Mouse (Mus musculus) intestine, embryonic 16.5 days (tissue): Measurements from ENCODE around the gene Slco1a6. TPM values are rescaled to one million over a fixed set of nuclear protein-coding genes. Genes with fewer than 3 reads are reported as not detected.
"Not testable (repeated sequence)": the region's sequence is repeated elsewhere in the genome, so short reads cannot be mapped to it uniquely, and the experiment has no call there.

ENCODE experiments used
- ATAC-seq: fragments of 200-750 bp; cut with Nextera tagmentation; 2 replicates; pipeline ENCODE4 v1.8.0; 2017; ENCODE audit warnings: moderate TSS enrichment, moderate library complexity
- H3K27ac ChIP-seq: fragments of 300-500 bp; sonication (generic); 2 replicates; pipeline ENCODE4 v1.5.1; 2014; ENCODE audit warnings: mild to moderate bottlenecking, low read length
- H3K27me3 ChIP-seq: fragments of 300-500 bp; sonication (generic); replicated peaks from 2 replicates; pipeline ENCODE4 v1.6.1; 2014; ENCODE audit warnings: low read length, control low read depth, mixed read lengths; ENCODE audit not compliant: control insufficient read depth, insufficient read depth
- H3K36me3 ChIP-seq: fragments of 300-500 bp; sonication (generic); 2 replicates; pipeline ENCODE4 v1.6.1; 2014; ENCODE audit warnings: low read length, control low read depth; ENCODE audit not compliant: control insufficient read depth, insufficient read depth
- H3K4me1 ChIP-seq: fragments of 300-500 bp; sonication (generic); 2 replicates; pipeline ENCODE4 v1.6.1; 2014; ENCODE audit warnings: low read length, control low read depth, mixed read lengths; ENCODE audit not compliant: control insufficient read depth, insufficient read depth
- H3K4me2 ChIP-seq: fragments of 300-500 bp; sonication (generic); 2 replicates; pipeline ENCODE4 v1.6.1; 2014; ENCODE audit warnings: low read depth, low read length, control low read depth
- H3K4me3 ChIP-seq: fragments of 300-500 bp; sonication (generic); 2 replicates; pipeline ENCODE4 v1.5.1; 2014; ENCODE audit warnings: mild to moderate bottlenecking, low read length
- H3K9ac ChIP-seq: fragments of 300-500 bp; sonication (generic); 2 replicates; pipeline ENCODE4 v1.6.1; 2014; ENCODE audit warnings: low read depth, low read length
- H3K9me3 ChIP-seq: fragments of 300-500 bp; sonication (generic); 2 replicates; pipeline ENCODE4 v1.6.1; 2016; ENCODE audit warnings: low read length, control low read depth; ENCODE audit not compliant: control insufficient read depth
- WGBS: fragments of 180-500 bp; shearing (Covaris S2); extraction: QIAGEN DNeasy Blood & Tissue Kit; methylation state at CpG from one replicate; pipeline ENCODE4 v1.1.7; 2014; 5-methylcytosine and 5-hydroxymethylcytosine counted together
- polyA plus RNA-seq: library from polyadenylated mRNA; unstranded; fragments of >200 nt; fragmentation: Nextera tagmentation; extraction: Ambion mirVana; gene quantifications from 2 replicates; pipeline ENCODE4 v1.2.1, GENCODE M21; 2015

Gene Slco1a6
- not detected in 2 replicates for polyA plus RNA-seq

- no peak within 1 kb of the TSS for H3K4me3 ChIP-seq
- 93% methylated on average over 4 of the region's 4 CpGs for WGBS
- H3K27ac ChIP-seq, result no peak within 1 kb of the TSS
- H3K27me3 ChIP-seq, result no peaks in the 10 kb centered on the region
- H3K9me3 ChIP-seq, result no peaks in the 10 kb centered on the region
- H3K4me1 ChIP-seq, result no peaks in the 10 kb centered on the region
- H3K9ac ChIP-seq, result no peak within 1 kb of the TSS
- no peak within 1 kb of the TSS for H3K4me2 ChIP-seq
- no peak for ATAC-seq
- no peaks in the 10 kb centered on the region for H3K36me3 ChIP-seq
These were observed at the start of gene Slco1a6 for GRCm38 (mm10) chr6:142208421-142208820. Gene Slco1a6 (minus strand): TSS chr6:142208521.

GRCm38 (mm10) chr6:142250738-142251307 lies 42.5 kb upstream of the Slco1a6 start:
- 86% methylated on average over 1 of the region's 1 CpGs for WGBS
- ATAC-seq, H3K4me2 ChIP-seq, H3K27me3 ChIP-seq, H3K9me3 ChIP-seq, H3K36me3 ChIP-seq, H3K4me3 ChIP-seq, H3K4me1 ChIP-seq, H3K27ac ChIP-seq, H3K9ac ChIP-seq: not testable (repeated sequence)

DNA sequence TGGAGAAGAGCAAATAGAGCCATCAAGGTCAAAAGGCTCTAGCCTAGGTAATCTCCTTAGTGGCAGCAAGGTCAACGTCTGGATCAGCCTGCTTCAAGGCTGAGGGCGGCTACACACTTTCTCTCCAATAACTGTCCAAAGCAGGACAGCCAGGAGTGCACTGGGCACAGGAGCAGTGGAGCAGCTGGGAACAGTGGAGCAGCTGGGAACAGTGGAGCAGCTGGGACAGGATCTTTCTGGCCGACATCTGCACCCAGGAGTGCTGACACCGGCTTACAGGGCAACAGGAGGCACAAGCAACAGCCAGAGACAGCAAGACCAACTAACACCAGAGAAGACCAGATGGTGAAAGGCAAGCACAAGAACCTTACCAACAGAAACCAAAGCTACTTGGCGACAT lies 36.7 kb upstream of the Slco1a6 start:
- Histone ChIP-seq H3K36me3 (no peaks in the 10 kb centered on the region), H3K27ac (no peak overlapping the region), H3K9me3 (no peaks in the 10 kb centered on the region), H3K4me2 (no peak overlapping the region), H3K4me3 (no peak overlapping the region), H3K9ac (no peak overlapping the region), H3K27me3 (no peaks in the 10 kb centered on the region), H3K4me1 (no peaks in the 10 kb centered on the region)
- no peak for ATAC-seq
- 73% methylated on average over 5 of the region's 5 CpGs for WGBS

DNA sequence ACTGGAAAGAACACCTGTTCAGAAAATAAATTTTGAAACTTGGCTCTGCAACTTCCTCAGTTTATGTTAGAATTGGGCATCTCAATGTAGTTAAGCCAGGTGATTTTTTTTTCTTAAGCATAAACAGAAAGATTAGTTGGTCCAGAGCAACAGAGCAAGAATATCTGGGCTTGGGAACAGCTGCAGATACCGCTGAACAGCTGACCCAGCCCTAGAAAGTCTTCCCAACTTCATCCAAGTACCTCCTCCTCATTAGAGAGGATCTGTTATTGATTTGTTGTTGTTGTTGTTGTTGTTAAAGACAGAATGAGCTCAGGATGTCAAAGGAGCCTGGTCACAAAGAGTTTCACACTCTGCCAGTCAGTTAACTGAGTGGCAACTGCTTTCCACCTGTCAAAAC lies 31.1 kb upstream of the Slco1a6 start:
- no peak for ATAC-seq
- H3K36me3 ChIP-seq, result no peaks in the 10 kb centered on the region
- 71% methylated on average over 1 of the region's 1 CpGs for WGBS

DNA sequence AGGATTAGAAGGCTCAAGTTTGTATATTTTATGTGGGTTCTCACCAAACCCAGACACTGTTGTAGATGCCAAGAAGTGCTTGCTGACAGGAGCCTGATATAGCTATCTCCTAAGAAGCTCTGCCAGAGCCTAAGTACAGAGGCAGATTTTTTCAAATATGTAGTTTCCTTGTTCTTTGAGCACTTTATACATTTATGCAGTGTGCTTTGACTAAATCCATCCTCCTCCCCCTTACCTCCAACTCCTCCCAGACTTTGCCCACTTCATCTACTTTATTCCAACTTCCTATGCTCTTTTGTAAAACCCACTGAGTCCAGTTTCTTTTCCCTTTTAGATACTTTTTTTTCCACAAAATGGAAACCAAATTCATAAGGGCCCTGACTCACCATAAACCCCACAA lies 11.8 kb upstream of the Slco1a6 start:
- no peaks in the 10 kb centered on the region for H3K4me1 ChIP-seq
- no peak overlapping the region for H3K4me3 ChIP-seq
- no peak for ATAC-seq
- no peaks in the 10 kb centered on the region for H3K9me3 ChIP-seq
- H3K9ac ChIP-seq, result no peak overlapping the region
- no peak overlapping the region for H3K27ac ChIP-seq
- no peaks in the 10 kb centered on the region for H3K36me3 ChIP-seq
- H3K4me2 ChIP-seq, result no peak overlapping the region
- H3K27me3 ChIP-seq, result no peaks in the 10 kb centered on the region

More for the DNA sequence above, 31.1 kb upstream of the Slco1a6 start:
- Histone ChIP-seq H3K27ac (no peak overlapping the region), H3K4me3 (no peak overlapping the region), H3K27me3 (no peaks in the 10 kb centered on the region), H3K9me3 (no peaks in the 10 kb centered on the region), H3K4me2 (no peak overlapping the region), H3K9ac (no peak overlapping the region), H3K4me1 (no peaks in the 10 kb centered on the region)

GRCm38 (mm10) chr6:142211821-142212220 lies 3.5 kb upstream of the Slco1a6 start:
- H3K9ac ChIP-seq, result no peak overlapping the region
- H3K27ac ChIP-seq, result no peak overlapping the region
- H3K9me3 ChIP-seq, result no peaks in the 10 kb centered on the region
- H3K4me3 ChIP-seq, result no peak overlapping the region
- no peak overlapping the region for H3K4me2 ChIP-seq
- ATAC-seq, result no peak
- no peaks in the 10 kb centered on the region for H3K36me3 ChIP-seq
- H3K4me1 ChIP-seq, result no peaks in the 10 kb centered on the region
- H3K27me3 ChIP-seq, result no peaks in the 10 kb centered on the region

DNA sequence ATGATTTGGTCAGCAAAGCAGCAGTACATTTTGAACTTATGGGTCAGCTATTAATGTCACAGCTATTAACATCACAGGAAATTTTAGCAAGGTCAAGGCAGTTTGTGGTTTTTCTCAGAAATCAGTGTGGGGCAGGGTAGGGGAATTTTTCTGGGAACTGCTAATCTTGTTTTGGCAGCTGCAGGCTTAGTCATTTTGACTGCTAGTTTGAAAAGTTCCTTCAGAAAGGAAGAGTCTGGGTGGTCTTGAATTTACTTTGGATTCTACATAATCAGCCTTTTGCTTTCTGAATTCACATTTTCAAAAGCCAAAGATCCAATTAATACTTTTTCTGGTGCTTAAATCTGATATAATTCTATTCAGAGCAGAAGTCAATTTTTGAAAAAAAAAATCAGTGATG lies 1.4 kb upstream of the Slco1a6 start:
- Histone ChIP-seq H3K27ac (no peak overlapping the region), H3K4me1 (no peaks in the 10 kb centered on the region), H3K27me3 (no peaks in the 10 kb centered on the region), H3K36me3 (no peaks in the 10 kb centered on the region), H3K9ac (no peak overlapping the region), H3K9me3 (no peaks in the 10 kb centered on the region), H3K4me3 (no peak overlapping the region), H3K4me2 (no peak overlapping the region)
- no peak for ATAC-seq

DNA sequence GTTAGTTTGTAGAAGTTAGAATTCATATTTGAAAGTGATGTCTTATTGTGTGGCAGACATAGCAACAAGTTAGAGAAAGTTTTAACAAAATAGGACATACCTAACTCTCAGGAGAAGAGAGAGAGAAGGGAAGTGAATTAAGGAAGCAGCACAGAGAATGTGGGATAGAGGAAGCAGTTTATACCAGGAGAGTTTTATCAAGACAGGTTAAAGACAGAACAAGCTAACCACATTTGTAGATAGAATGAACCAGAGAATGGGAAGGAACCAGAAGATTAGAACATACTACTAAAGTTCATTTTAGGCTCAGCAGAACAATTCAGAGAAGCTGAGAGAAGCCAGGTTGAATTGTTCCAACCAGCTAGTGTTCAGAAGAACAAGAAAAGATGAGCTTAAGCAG lies 7.8 kb downstream of the Slco1a6 start:
- Histone ChIP-seq H3K4me1 (no peaks in the 10 kb centered on the region), H3K4me2 (no peak overlapping the region), H3K9me3 (no peaks in the 10 kb centered on the region), H3K27me3 (no peaks in the 10 kb centered on the region), H3K4me3 (no peak overlapping the region), H3K27ac (no peak overlapping the region), H3K36me3 (no peaks in the 10 kb centered on the region), H3K9ac (no peak overlapping the region)
- ATAC-seq, result no peak

DNA sequence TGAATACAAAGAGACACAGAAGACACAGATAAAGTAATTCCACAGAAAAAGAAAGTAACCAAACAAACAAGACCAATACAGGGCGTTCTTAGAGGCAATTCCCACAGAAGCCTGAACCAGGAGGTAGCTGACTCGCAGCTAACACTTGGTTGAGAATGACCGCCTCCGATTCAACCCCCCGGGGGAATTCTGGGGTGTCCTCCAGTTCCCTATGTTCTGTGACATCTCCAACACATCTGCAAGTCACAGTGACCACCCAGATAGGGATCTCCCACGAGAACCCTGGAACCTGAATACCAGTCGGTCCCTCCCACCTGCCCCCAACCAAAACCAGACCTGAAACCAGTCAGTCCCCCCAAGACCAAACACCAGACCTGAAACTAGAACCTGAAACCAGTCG lies 14.1 kb downstream of the Slco1a6 start:
- no peaks in the 10 kb centered on the region for H3K4me1 ChIP-seq
- no peak for ATAC-seq
- WGBS, result 83% methylated on average over 8 of the region's 8 CpGs
- no peak overlapping the region for H3K9ac ChIP-seq
- no peak overlapping the region for H3K4me3 ChIP-seq
- H3K27ac ChIP-seq, result no peak overlapping the region
- no peak overlapping the region for H3K4me2 ChIP-seq
- no peaks in the 10 kb centered on the region for H3K9me3 ChIP-seq
- H3K27me3 ChIP-seq, result no peaks in the 10 kb centered on the region
- H3K36me3 ChIP-seq, result no peaks in the 10 kb centered on the region

GRCm38 (mm10) chr6:142191962-142192361 lies 16.4 kb downstream of the Slco1a6 start:
- Histone ChIP-seq H3K4me1 (no peaks in the 10 kb centered on the region), H3K27ac (no peak overlapping the region), H3K4me2 (no peak overlapping the region), H3K36me3 (no peaks in the 10 kb centered on the region), H3K27me3 (no peaks in the 10 kb centered on the region), H3K4me3 (no peak overlapping the region), H3K9me3 (no peaks in the 10 kb centered on the region), H3K9ac (no peak overlapping the region)
- 63% methylated on average over 1 of the region's 1 CpGs for WGBS
- no peak for ATAC-seq
